ENCODE assay signal across 7 mouse cellular contexts in the genomic region with DNA sequence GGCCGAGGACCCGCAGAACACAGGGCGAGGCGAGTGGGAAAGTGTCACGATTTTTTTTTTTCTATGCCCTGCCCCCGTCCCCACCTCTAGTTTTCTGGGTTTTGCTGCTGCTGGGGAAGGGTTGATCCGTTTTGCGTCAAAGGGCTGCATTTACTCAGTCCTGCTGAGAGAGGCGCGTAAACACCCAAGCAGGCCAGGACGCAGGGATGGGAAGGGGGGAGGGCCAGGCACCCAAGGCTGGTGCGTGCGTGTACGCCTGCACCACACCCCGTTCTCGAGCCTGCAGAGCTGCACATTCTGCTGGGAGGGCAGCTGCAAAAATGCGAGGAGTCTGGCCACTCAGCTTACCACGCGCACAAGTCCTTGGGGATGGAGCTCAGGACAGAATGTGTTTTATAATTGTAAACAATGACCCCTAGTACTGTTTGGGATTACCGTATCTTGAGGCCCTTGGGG. TPM values are rescaled to one million over a fixed set of nuclear protein-coding genes. Genes with fewer than 3 reads are reported as not detected.
DNase-seq lines count a peak whose midpoint lies in the region; ATAC-seq and TF ChIP-seq lines count a peak whose summit lies in the region.

No protein-coding gene starts in this region.

- under 1% methylated on average over 20 of the region's 20 CpGs for whole genome bisulfite sequencing in embryonic facial prominence, embryonic 11.5 days
- WGBS in heart, adult 2 months, result 1% methylated on average over 20 of the region's 20 CpGs
- WGBS in kidney, adult 2 months, result under 1% methylated on average over 20 of the region's 20 CpGs
- WGBS in limb, embryonic 11.5 days, result under 1% methylated on average over 20 of the region's 20 CpGs
- under 1% methylated on average over 20 of the region's 20 CpGs for WGBS in midbrain, embryonic 14.5 days
- WGBS in spleen, adult 2 months, result 1% methylated on average over 20 of the region's 20 CpGs

- TF ChIP-seq CTCF in heart, adult 2 months (IDR thresholded peaks at IDR 0.05), result no peak
- no peak for TF ChIP-seq CTCF in kidney, adult 2 months (conservative IDR thresholded peaks at IDR 0.05; ENCODE audit: insufficient read depth, insufficient read length, low read depth, low read length)
- no peak for TF ChIP-seq CTCF in spleen, adult 2 months (IDR thresholded peaks at IDR 0.05; ENCODE audit: extremely low read depth, insufficient read depth, insufficient read length, insufficient replicate concordance)

- H3K27me3 ChIP-seq in embryonic facial prominence, embryonic 11.5 days (ENCODE audit: control insufficient read depth, insufficient read depth, low read length), result peaks cover 13% of the 10 kb centered on the region
- no peaks in the 10 kb centered on the region for H3K27me3 ChIP-seq in heart, adult 2 months (ENCODE audit: control insufficient read depth, insufficient read depth, low read length)
- H3K27me3 ChIP-seq in kidney, adult 2 months (replicated peaks; ENCODE audit: control insufficient read depth, insufficient read depth, low read length), result no peaks in the 10 kb centered on the region
- peaks cover 11% of the 10 kb centered on the region for H3K27me3 ChIP-seq in limb, embryonic 11.5 days (ENCODE audit: control insufficient read depth, insufficient read depth, low read length)
- H3K27me3 ChIP-seq in midbrain, embryonic 14.5 days (ENCODE audit: control insufficient read depth, insufficient read depth, low read length), result peaks cover 61% of the 10 kb centered on the region
- H3K27me3 ChIP-seq in spleen, adult 2 months (ENCODE audit: control insufficient read depth, insufficient read depth, low read length), result peaks cover 14% of the 10 kb centered on the region

- 0 out of 2 replicates have a peak overlapping the region, but pooled peaks have one; percentile 31 for H3K27ac ChIP-seq in embryonic facial prominence, embryonic 11.5 days (replicated peaks; ENCODE audit: low read depth, low read length)
- H3K27ac ChIP-seq in heart, adult 2 months, result peak overlapping the region; percentile 99
- peak overlapping the region; percentile 26 for H3K27ac ChIP-seq in kidney, adult 2 months (ENCODE audit: insufficient read depth, low read depth, low read length)
- no peak overlapping the region for H3K27ac ChIP-seq in limb, embryonic 11.5 days (replicated peaks; ENCODE audit: low read depth, low read length)
- no peak overlapping the region for H3K27ac ChIP-seq in midbrain, embryonic 14.5 days (replicated peaks; ENCODE audit: low read depth, low read length)
- H3K27ac ChIP-seq in spleen, adult 2 months (ENCODE audit: insufficient read depth, low read length), result peak overlapping the region; percentile 35

- peak overlapping the region; percentile 96 for H3K4me2 ChIP-seq in embryonic facial prominence, embryonic 11.5 days (ENCODE audit: low read depth, low read length)
- peak overlapping the region; percentile 96 for H3K4me2 ChIP-seq in limb, embryonic 11.5 days (ENCODE audit: low read depth, severe bottlenecking)
- peak overlapping the region; percentile 89 for H3K4me2 ChIP-seq in midbrain, embryonic 14.5 days (ENCODE audit: low read length)

- no peaks in the 10 kb centered on the region for H3K79me2 ChIP-seq in heart, adult 2 months (replicated peaks; ENCODE audit: control insufficient read depth, insufficient read depth, low read length)

- H3K9me3 ChIP-seq in embryonic facial prominence, embryonic 11.5 days (replicated peaks; ENCODE audit: control insufficient read depth, low read length), result no peaks in the 10 kb centered on the region
- no peaks in the 10 kb centered on the region for H3K9me3 ChIP-seq in limb, embryonic 11.5 days (ENCODE audit: control insufficient read depth, low read length)
- H3K9me3 ChIP-seq in midbrain, embryonic 14.5 days (ENCODE audit: control insufficient read depth, low read length), result no peaks in the 10 kb centered on the region

- ATAC-seq in embryonic facial prominence, embryonic 11.5 days (replicated peaks; ENCODE audit: insufficient number of reproducible peaks, low FRiP score, low TSS enrichment, low read depth), result no peak
- no peak; the same call in 1 of the 2 replicates for ATAC-seq in limb, embryonic 11.5 days (ENCODE audit: insufficient number of reproducible peaks, low FRiP score, low TSS enrichment, low read depth)
- ATAC-seq in midbrain, embryonic 14.5 days (ENCODE audit: low FRiP score, low TSS enrichment), result no peak

- no peaks in the 10 kb centered on the region; the same call in 1 of the 2 replicates for H3K4me1 ChIP-seq in embryonic facial prominence, embryonic 11.5 days (ENCODE audit: control insufficient read depth, insufficient read depth, low read length)
- peaks cover under 1% of the 10 kb centered on the region for H3K4me1 ChIP-seq in heart, adult 2 months (ENCODE audit: control insufficient read depth, insufficient read depth, low read length)
- H3K4me1 ChIP-seq in kidney, adult 2 months (ENCODE audit: control insufficient read depth, insufficient read depth, low read length), result peaks cover 6% of the 10 kb centered on the region; the same call in 1 of the 2 replicates
- peaks cover 4% of the 10 kb centered on the region for H3K4me1 ChIP-seq in limb, embryonic 11.5 days (ENCODE audit: control insufficient read depth, insufficient read depth, low read length)
- H3K4me1 ChIP-seq in midbrain, embryonic 14.5 days (ENCODE audit: control insufficient read depth, insufficient read depth, low read length), result peaks cover 10% of the 10 kb centered on the region; the same call in 1 of the 2 replicates
- peaks cover 9% of the 10 kb centered on the region for H3K4me1 ChIP-seq in spleen, adult 2 months (ENCODE audit: control insufficient read depth, insufficient read depth, insufficient read length)

- TF ChIP-seq EP300 in heart, adult 2 months (IDR thresholded peaks at IDR 0.05; ENCODE audit: insufficient read depth, low read depth, low read length), result peak; percentile 79; the same call in 1 of the 2 replicates

- intact Hi-C loops in heart, adult 2 months (cut with DNase I), result loop anchor here (2.0 kb wide), 1 partner anchor 315 kb away; no protein-coding TSS in a partner anchor

- peak; percentile 93 for TF ChIP-seq POLR2A in heart, adult 2 months (IDR thresholded peaks at IDR 0.05; ENCODE audit: insufficient read depth, low read depth, low read length)
- TF ChIP-seq POLR2A in kidney, adult 2 months (IDR thresholded peaks at IDR 0.05; ENCODE audit: low read depth, low read length), result no peak
- no peak for TF ChIP-seq POLR2A in spleen, adult 2 months (IDR thresholded peaks at IDR 0.05; ENCODE audit: low read depth, low read length)

- H3K36me3 ChIP-seq in embryonic facial prominence, embryonic 11.5 days (replicated peaks; ENCODE audit: control insufficient read depth, insufficient read depth, low read depth, low read length), result no peaks in the 10 kb centered on the region
- H3K36me3 ChIP-seq in heart, adult 2 months (ENCODE audit: control insufficient read depth, insufficient read depth, low read length), result no peaks in the 10 kb centered on the region
- H3K36me3 ChIP-seq in kidney, adult 2 months (ENCODE audit: control insufficient read depth, insufficient read depth, low read length), result no peaks in the 10 kb centered on the region
- no peaks in the 10 kb centered on the region for H3K36me3 ChIP-seq in limb, embryonic 11.5 days (ENCODE audit: control insufficient read depth, insufficient read depth, low read length)
- no peaks in the 10 kb centered on the region for H3K36me3 ChIP-seq in midbrain, embryonic 14.5 days (ENCODE audit: control insufficient read depth, insufficient read depth, low read length)
- H3K36me3 ChIP-seq in spleen, adult 2 months (ENCODE audit: control insufficient read depth, insufficient read depth, low read length), result no peaks in the 10 kb centered on the region

- peak overlapping the region; percentile 67 for H3K9ac ChIP-seq in embryonic facial prominence, embryonic 11.5 days (replicated peaks; ENCODE audit: low read length)
- peak overlapping the region; percentile 79 for H3K9ac ChIP-seq in heart, adult 2 months (ENCODE audit: low read depth, low read length)
- peak overlapping the region; percentile 70 for H3K9ac ChIP-seq in limb, embryonic 11.5 days (ENCODE audit: low read length)
- peak overlapping the region; percentile 62 for H3K9ac ChIP-seq in midbrain, embryonic 14.5 days (replicated peaks; ENCODE audit: low read length)

- peak overlapping the region; percentile 48 for H3K4me3 ChIP-seq in embryonic facial prominence, embryonic 11.5 days (ENCODE audit: low read depth, low read length)
- peak overlapping the region; percentile 96 for H3K4me3 ChIP-seq in heart, adult 2 months
- peak overlapping the region; percentile 37 for H3K4me3 ChIP-seq in kidney, adult 2 months (ENCODE audit: insufficient read depth, low read depth, low read length)
- H3K4me3 ChIP-seq in limb, embryonic 11.5 days (ENCODE audit: low read depth, low read length), result peak overlapping the region; percentile 50
- H3K4me3 ChIP-seq in midbrain, embryonic 14.5 days (replicated peaks; ENCODE audit: low read depth, low read length), result peak overlapping the region; percentile 51
- peak overlapping the region; percentile 58 for H3K4me3 ChIP-seq in spleen, adult 2 months (ENCODE audit: extremely low read depth, insufficient read depth, insufficient read length)

- DNase-seq in adrenal gland, adult 2 months, result peak; percentile 93
- DNase-seq in embryonic facial prominence, embryonic 11.5 days (ENCODE audit: low spot score), result peak; percentile 53
- peak; percentile 86 to 90 for DNase-seq in heart, adult 2 months
- peak; percentile 75 for DNase-seq in kidney, adult 2 months
- peak; percentile 68 for DNase-seq in limb, embryonic 11.5 days (ENCODE audit: low spot score)
- DNase-seq in midbrain, embryonic 14.5 days, result peak; percentile 54
- DNase-seq in spleen, adult 2 months (ENCODE audit: low read depth in 1 of 2, low spot score in 2 of 2), result peak in 1 of 2 experiments; percentile 20

RNA-seq across cellular contexts. Expression of gene Fosl2, which starts 2.0 kb away (rescaled TPM):
- total RNA-seq in adrenal gland, adult 2 months (2021), result 100 to 1,000 TPM; 275 to 347 TPM
- 186 and 248 TPM in 2 replicates for polyA plus RNA-seq in adrenal gland, adult 2 months (2012; rRNA removed)
- polyA plus RNA-seq in embryonic facial prominence, embryonic 11.5 days (2014; fragmentation: Nextera tagmentation; extraction: Ambion mirVana), result 1.1 TPM in 2 replicates
- 10 to 100 TPM; 21.2 to 26.6 TPM for total RNA-seq in heart, adult 2 months (2021)
- 10.2 and 11.9 TPM in 2 replicates for polyA plus RNA-seq in heart, adult 2 months (2012; rRNA removed)
- 7.5 and 9.0 TPM in 2 replicates for polyA plus RNA-seq in kidney, adult 2 months (2012; rRNA removed)
- 0.55 and 0.67 TPM in 2 replicates for polyA plus RNA-seq in limb, embryonic 11.5 days (2014; fragmentation: Nextera tagmentation; extraction: Ambion mirVana)
- 0.28 and 0.36 TPM in 2 replicates for polyA plus RNA-seq in midbrain, embryonic 14.5 days (2014; fragmentation: Nextera tagmentation; extraction: Ambion mirVana)
- 5.0 and 5.1 TPM in 2 replicates for polyA plus RNA-seq in spleen, adult 2 months (2012; rRNA removed)

Comparison
In these comparisons a context has a peak if more than half of its experiments do, and no peak if none do; other contexts are left out.
1. H3K27ac ChIP-seq: peak in embryonic facial prominence, embryonic 11.5 days (single experiment), heart, adult 2 months (single experiment), kidney, adult 2 months (single experiment) and spleen, adult 2 months (single experiment); none in limb, embryonic 11.5 days (single experiment) and midbrain, embryonic 14.5 days (single experiment).
2. H3K4me3 ChIP-seq: peak in every context shown above with its lines; median percentile 96 in heart, adult 2 months; 58 in spleen, adult 2 months; 51 in midbrain, embryonic 14.5 days; 50 in limb, embryonic 11.5 days; 48 in embryonic facial prominence, embryonic 11.5 days; 37 in kidney, adult 2 months.
3. RNA of gene Fosl2, which starts 2.0 kb away (polyA plus RNA-seq): 186 to 248 TPM in adrenal gland, adult 2 months; 10.2 to 11.9 TPM in heart, adult 2 months, 7.5 to 9.0 TPM in kidney, adult 2 months, 5.0 to 5.1 TPM in spleen, adult 2 months, 1.1 TPM in embryonic facial prominence, embryonic 11.5 days, 0.55 to 0.67 TPM in limb, embryonic 11.5 days and 0.28 to 0.36 TPM in midbrain, embryonic 14.5 days; every median in the first group is over 10 times any median in the second.
4. Peak in every context shown above with its lines, with median percentiles within 50 percentile points of each other: H3K4me2 ChIP-seq and H3K9ac ChIP-seq.